Mouse (Mus musculus): Measurements from ENCODE around the gene Asphd2.
"Not testable (repeated sequence)": the region's sequence is repeated elsewhere in the genome, so short reads cannot be mapped to it uniquely, and the experiment has no call there.

Asphd2 gene

DNA sequence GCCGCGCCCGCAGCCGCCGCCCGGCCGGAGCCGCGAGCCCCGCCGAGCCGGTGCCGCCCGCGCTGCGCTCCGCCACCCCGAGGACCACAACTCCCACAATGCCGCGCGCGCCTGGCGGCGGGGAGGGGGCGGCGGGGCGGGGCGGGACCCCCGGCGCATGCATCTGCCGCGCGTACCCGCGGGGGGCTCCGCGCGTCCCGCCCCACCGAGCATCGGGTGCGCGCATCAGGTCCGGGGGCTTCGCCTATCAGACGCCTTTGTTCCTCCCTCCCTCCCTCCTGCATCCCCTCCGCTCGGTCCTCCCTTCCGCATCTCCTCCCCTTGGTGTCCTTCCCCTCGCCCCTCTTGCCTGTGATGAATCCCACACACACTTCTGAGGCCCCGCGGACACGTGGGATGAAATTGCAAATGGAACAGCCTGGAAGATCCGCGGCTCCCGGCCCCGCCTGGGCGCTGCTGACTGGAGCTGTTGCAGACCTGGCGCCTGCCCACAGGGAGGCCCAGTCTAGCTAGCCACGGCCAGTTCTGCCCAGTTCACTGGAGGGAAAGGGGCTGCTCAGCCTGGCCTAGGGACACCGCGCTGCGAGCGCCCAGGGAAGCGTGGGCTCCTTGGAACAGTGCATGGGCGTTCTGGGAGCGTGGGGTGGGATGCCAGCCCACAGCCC lies at the start of gene Asphd2:
Gene Asphd2 (minus strand): TSS at position 88 of the 665 bp plus-strand sequence.
- no peak for DNase-seq (ENCODE audit: low read depth, low spot score)

DNA sequence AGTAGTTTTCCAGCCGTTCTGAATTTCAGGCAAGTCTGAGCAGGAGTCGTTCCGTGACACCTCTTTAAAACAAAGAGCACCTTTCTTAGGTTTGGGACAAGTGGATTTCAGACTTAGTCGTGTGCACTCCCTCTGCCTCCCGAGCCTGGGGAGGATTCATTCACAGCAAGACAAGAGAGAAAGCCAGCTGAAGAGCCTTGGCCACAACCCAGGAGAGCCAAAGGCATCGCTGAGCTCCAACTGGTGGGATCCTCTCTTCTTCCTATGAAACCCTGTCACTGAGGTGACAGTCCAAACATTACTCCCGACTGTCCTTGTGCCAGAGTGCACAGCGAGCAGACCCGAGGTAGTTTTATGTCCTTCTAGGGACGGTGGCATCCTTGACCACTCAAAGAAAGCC lies 43.9 kb upstream of the Asphd2 start:
- no peak for DNase-seq (ENCODE audit: low read depth, low spot score)

DNA sequence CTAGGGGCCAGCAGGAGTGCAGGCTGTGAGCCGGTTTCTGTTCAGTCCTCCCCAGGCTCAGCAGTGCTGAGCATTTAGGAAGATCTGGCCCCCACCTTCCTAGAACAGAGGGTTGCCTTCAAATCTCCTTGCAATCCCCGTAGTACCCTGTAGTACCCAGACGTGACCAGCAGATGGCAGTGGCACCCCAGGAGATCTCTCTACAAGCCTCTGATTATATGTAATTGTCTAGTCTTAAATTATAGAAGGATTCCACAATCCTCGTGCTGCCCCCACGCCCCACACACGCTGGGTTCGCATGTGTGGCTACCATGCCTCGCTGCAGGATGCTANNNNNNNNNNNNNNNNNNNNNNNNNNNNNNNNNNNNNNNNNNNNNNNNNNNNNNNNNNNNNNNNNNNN lies 38.3 kb upstream of the Asphd2 start:
- DNase-seq (ENCODE audit: low read depth, low spot score), result peak; percentile 36

DNA sequence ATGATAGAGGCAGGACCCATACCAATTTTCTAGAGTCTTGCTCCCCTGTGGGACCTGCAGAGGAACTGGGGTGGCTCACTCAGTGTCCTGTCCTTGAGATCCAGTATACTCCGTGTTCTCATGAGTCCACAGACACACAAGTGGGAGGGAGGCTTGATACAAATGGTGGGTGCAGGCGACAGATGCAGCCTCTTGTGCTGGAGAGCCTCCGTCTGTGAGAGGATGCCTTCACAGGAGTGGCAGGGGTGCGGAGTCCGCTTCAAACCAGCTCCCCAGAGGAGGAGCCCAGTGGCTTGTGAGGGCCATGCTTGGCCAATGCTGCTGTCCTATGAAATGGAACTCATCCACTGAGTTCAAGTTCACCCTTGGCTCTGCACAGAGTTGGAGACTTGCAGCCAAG lies 37.4 kb upstream of the Asphd2 start:
- DNase-seq (ENCODE audit: low read depth, low spot score), result no peak

DNA sequence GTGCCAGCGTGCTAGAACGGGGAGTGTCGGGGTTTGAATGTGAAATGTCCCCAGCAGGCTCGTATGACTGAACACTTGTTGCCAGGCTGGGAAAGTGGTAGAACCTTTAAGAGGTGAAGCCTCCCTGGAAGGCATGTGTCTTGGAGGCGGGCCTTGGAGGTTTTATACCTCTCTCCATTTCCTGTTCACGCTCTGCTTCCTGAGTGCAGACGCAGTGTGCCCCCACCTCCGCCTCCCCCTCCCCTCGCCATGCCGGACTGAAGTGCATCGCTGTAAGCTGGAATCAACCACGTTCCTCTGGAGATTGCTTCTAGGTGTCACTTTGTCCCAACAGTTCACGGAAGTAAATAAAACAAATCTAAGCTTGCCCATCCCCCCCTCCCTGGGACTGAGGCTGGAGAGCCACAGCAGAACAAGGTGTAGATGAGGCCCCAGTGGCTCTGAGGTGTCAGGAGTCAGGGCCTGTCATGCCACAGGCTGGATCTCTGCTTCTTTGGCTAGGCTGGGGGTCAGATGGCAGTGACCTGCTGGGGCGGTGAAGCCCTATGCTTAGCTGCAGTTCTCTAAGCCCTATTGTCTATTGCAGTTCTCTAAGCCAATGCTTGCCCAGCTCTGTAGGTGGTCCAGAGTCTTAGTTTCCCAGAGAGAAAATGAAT lies 36.6 kb upstream of the Asphd2 start:
- no peak for DNase-seq (ENCODE audit: low read depth, low spot score)

DNA sequence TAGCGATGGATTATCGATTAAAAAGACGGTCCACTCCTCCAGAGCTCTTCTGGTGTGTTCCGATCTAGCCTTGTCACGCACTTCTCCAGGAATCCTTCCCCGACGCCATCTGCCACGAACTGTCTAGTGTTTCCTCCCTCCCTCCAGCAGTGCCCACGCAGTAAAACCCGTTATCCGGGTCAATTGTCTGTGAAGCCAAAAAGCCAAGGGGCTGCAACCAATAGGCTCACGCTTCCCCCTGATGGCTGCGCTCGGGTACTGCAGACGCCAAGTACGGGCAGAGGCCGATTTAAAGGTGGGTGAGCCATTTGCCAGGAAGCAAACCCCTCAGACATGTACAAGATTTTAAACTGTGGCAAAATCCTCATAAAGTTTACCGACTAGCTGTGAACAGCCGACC lies 34.3 kb upstream of the Asphd2 start:
- no peak for DNase-seq (ENCODE audit: low read depth, low spot score)

DNA sequence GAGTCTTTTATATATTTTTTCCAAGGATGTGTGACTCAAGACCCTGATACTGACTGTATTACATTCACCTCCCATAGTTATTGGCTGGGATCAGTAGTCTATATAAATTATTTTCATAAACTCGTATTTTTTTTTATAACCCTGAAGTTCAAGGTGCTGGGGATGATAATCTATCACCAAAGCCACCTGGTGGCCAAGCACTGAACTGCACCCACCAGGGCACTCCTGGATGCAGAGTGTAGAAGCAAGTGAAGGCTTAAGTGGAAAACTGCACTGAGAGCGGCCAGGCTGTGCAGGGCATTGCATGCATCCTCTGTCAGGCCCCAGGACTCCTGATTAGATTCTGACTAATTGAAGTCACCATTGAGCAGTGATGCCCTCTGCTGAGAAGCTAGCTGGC lies 32.6 kb upstream of the Asphd2 start:
- no peak for DNase-seq (ENCODE audit: low read depth, low spot score)

DNA sequence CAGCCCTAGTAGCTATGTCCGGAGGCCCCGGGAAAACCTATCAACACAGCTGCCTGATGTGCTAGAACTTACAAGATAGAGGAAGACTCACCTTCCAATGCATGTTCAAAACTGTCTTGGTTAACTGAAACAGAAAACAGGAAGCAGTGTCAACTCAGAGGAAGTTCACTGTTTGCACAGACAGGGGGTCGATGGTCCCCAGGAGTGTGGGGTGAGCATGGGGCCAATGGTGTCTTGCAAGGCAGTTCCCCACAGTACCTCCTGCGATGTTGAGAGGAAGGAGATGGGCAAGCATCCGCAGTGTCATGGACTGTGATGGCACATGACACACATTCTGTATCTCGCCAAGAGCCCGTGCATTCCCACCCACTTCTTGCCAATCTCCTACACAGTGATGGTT lies 32.0 kb upstream of the Asphd2 start:
- no peak for DNase-seq (ENCODE audit: low read depth, low spot score)

DNA sequence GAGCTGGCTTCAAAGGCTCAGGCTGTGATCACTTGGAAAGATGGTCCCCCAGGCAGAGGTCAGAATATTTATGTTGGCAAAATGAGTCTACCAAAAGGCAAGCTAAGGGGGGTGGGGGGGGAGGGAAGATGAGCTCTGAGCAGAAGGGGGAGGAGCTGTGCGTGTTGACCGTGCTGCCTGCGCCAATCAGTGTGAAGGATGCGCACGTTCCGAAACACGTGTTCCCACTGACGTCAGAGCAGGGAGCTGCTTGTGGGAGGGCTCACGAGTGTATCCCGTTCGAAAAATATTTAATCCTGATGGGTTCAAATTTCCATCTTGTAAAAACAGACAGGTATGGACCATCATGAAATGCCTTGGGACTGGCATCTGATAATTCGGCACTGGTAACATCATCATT lies 24.9 kb upstream of the Asphd2 start:
- no peak for DNase-seq (ENCODE audit: low read depth, low spot score)

DNA sequence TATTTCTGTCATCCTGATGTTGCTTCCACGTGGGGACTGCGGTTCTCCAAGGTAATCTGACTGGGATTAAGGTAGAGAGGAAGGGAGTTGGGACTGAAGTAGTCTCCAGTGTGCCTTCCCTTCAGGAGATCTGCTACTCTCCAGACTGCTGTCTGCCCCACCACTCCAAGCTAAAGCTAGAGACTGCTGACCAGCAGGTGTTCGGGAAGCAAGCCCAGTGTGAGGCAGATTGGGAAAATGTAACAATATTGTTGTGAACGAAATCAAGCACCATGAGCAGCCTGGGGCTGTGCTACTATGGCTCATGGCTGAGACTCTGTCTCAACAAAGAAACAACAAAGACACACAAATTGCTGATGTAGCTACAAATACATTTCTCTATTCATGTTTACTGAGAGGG lies 23.4 kb upstream of the Asphd2 start:
- no peak for DNase-seq (ENCODE audit: low read depth, low spot score)

DNA sequence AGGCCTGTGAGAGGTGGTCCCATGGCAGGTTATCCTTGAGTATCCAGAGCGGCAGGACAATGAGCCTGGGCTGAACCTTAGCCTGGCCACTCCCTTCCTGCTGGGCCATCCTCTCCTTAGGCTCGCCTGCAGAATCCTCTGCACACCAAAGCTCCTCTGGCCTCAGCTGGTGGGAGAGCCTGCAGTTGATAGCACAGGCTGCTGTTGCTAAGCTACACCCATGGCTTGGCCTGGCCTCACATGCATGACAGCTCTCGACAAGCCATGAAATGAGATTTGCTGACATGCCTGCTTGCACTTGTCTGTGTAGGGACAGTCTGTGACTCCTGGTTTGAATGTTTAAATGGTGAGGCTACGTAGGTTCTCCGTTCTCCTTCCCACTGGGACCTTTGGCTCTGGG lies 22.0 kb upstream of the Asphd2 start:
- DNase-seq (ENCODE audit: low read depth, low spot score), result no peak

DNA sequence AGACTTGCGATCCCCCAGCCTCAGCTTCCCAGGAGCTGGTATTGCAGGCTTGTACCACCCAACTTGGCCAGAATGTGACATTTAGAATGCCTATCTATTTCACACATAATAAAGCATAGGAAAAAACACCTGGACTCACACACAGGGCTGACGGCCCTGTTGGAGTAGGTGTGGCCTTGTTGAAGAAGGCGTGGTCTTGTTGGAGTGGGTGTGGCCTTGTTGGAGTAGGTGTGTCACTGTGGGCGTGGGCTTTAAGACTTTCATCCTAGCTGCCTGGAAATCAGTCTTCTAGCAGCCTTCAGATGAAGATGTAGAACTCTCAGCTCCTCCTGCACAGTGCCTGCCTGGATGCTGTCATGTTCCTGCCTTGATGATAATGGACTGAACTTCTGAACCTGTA lies 18.1 kb upstream of the Asphd2 start:
- not testable (repeated sequence) for DNase-seq (ENCODE audit: low read depth, low spot score)

DNA sequence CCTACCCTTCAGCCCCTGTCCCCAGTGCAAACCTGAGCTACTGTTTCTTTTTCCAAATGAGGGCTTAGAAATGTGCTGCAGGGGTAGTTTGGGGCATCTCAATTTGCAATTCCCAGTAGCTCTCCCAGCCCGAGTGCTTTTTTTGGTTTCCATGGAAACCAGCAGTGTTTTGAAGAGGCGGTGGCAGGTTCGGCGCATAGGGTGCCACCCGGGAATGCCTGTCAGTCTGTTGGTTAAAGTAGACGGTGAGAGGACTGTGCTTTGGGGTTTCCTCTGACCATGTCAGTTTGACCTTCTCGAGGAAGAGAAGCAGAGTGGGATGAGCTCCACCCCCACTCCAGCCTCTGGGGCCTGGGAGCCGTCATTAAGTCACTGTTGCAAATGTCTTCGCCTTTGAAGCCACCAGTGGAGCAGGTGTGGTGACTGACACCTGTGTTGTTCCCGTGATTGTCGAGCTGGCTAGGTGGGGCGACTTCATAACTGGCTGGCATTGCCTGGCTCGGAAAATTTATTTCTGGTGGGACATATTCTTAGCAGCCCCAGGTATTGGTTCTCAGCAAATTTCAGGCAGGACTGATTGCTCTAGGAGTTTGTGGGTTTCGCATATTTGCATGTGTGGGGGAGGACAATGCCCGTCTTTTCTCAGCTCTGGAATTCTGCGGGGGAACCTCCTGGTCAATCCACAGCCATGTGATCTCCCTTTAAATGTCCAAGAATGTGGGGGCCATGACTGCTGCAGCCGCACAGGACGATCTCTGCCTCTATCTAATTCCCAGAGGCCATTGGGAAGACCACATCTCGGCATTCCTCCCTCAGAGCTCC lies 17.1 kb upstream of the Asphd2 start:
- no peak for DNase-seq (ENCODE audit: low read depth, low spot score)

DNA sequence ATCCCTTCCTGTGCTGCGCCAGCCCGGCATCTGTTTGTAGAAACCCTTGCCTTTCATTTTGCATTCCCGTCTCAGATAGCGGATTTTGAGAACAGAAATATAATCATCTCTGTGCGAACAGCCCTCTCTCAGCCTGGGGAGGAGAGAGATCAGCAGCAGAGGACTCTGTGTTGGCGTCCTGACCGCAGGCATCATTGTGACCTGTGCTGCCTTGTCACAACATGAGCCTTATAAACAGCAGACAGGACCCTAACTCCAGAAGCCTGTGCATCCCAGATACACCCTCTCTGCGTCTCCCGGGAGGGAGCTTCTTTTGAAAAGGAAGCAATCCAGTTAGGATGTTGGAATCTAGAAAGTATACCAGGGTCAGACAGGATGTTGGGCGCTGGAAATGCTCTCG lies 16.4 kb upstream of the Asphd2 start:
- no peak for DNase-seq (ENCODE audit: low read depth, low spot score)

DNA sequence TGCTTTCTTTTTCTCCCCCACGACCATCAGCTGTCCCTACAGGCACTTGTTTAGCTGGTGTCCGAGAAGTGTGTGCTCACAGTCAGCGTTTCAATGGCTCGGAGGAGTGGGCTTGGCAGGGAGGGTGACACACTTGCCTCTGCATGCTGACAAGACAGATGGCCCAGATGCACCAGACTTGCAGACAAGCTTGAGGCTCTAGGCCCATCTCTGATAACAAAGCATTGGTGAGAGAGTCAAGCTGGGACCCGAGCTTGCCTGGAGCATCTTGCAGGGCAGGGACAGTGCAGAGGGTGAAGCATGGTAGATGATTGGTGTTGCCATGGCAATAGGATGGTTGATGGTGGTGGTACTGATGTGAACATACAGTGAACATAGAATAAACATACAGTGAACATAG lies 14.6 kb upstream of the Asphd2 start:
- DNase-seq (ENCODE audit: low read depth, low spot score), result no peak

DNA sequence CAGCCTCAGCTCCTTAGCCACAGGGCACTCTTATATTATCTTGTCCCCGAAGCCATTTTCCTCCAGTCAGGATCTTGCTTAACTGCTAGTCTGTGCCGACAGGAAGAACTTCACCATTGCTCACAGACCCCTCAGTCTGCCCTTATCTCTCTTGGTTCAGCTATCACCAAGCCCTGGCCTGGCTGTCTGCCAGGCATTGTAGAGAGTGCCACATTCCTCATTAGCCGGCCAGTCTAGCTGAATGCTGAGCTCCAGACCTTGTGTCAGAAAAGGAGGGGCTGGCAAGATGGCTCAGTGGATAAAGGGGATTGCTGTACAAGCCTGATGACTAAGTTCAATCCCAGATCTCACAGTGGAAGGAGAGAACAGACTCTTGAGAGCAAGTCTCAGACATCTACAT lies 11.4 kb upstream of the Asphd2 start:
- no peak for DNase-seq (ENCODE audit: low read depth, low spot score)

DNA sequence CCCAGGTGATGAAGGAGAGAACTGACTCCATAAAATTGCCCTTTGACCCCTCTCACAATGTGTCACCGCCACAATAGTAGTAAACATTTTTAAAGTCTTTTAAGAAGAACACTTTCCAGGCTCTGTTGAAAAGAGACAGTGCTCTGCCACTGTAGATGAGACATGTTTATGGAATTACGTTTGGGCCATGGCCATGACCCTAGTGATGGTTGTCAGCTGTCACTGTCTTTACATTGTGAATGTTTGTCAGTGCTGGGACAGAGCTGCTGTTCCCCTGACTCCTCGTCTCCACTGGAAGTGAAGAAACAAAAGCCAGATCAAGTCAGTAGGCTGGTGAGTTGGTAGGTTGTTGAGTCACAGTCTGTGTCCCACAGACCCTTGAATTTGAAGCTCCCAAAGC lies 7.8 kb upstream of the Asphd2 start:
- DNase-seq (ENCODE audit: low read depth, low spot score), result no peak

DNA sequence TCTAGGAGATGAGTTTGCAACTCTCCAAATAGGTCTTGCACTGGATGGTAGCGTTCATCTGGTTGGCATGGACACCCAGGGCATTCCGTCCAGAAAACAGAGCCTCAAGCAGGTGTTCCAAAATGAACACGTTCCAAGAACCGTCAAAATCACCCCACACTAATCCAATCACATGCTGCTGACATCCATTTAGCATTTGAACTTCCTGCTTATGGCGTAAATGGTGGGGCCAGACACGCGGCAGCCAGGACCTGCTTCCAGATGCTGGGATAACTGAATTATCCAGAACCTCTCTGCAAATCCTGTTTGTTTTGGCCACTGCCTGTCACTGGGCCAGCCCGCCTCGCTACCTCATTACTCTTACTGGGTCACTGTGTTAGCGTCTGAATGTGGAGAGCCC lies 4.6 kb upstream of the Asphd2 start:
- DNase-seq (ENCODE audit: low read depth, low spot score), result no peak

DNA sequence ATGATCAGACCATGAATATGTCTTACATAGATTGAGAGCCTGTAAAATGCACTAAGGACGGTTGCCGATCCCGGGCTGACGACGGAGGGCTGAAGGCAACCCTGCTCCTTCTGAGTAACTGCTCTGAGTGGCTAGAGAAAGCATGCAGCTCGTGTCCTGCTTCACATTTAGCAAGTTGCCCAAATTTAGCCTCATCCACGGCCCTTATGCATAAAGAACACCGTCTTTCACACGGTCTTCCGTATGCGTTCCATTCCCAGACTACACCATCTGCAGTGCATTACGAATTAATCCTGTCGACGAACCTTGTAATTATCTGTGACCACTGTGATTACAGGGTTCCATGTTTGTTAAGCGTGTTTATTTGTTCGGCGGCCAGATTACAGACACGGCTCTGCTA lies 1.4 kb upstream of the Asphd2 start:
- DNase-seq (ENCODE audit: low read depth, low spot score), result no peak

DNA sequence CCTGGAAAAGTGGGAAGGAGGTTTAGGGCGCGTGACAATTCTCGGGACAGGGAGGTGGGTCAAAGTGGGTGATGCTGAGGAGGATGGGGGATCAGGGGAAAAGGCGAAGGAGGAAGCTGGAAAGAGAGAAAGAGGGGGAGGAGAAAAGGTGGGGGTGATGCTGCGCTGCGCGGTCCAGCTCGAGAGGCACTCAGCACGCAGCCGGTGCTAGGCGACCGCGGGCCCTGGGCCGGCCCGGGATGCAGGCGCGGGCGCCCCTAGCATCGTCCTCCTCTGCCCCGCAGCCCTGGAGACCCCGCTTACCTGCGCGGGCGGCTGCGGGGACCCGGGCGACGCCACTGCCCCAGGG lies 277 bp downstream of the Asphd2 start:
- DNase-seq (ENCODE audit: low read depth, low spot score), result no peak

DNA sequence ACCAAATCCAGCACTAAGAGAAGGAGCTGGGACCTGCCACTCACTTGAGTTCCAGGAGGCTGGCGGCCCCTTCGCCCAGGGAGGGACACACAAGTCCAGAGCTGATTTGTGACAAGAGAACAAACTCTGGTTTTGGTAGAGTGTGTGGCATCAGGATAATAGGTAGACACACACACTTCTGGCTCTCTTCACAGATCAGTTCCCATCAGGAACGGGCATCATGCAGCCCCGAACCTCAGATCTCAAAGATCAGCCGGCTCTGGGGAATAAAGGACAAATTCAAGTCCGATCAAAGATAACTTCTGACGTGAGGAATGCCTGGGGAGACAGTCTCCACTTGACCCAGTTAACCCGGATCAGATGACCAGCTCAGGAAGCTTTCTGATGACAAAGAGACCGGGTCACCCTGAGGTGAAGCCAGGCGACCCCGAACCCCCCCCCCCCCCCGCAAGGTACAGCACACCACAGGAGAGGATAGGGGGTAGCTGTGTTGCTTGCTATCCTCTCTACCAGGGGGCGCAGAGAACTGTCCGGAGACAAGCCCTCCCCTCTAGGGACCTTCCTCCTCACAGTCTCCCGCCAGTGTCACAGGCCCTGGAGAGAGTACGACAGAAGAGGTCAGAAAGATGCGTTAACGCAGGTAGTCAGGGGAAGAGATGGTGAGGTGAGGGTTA lies 788 bp downstream of the Asphd2 start:
- DNase-seq (ENCODE audit: low read depth, low spot score), result no peak

DNA sequence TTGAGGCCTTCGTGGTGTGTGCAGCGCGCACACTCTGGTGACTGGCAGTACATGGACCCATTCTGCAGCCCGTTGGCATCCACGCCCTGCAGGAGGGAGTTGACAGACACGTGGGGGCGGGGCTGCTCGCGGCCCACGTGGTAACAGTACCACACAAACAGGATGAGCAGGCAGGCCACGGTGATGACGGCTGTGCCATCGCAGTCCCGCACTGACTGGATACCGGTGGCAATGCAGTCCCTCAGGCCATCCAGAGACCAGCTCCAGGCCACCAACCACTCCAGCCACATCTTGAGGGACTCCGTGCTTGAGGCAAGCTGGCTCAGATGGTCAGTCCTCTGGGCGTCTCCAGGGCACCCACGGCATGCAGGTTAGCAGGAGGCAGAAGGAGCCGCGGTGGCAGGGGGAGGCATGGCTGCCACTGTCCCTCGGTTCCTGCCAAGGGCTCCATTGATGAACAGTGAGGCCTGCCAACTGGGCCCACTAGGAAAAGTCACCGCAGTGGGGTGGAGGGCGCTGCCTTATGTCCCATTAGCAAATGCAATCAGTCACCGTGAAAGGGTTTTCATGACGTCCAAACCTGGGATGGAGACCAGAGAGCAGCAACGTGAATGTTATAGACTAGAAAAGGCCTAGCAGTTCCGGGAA lies 2.9 kb downstream of the Asphd2 start:
- no peak for DNase-seq (ENCODE audit: low read depth, low spot score)

Measured in skeletal muscle tissue, adult 2 months (tissue).